Mouse (Mus musculus): ENCODE data around the gene P2ry12. TPM values are rescaled to one million over a fixed set of nuclear protein-coding genes. Genes with fewer than 3 reads are reported as not detected.

Gene P2ry12
- total RNA-seq (2021) = 1 to 10 TPM; 3.3 to 3.5 TPM
- long read RNA-seq, experiment 1, partial matches to known transcripts = 0 of 5 reads
- long read RNA-seq, experiment 1, other reads (novel, unspliced or antisense) = 2 of 5 reads
- long read RNA-seq, experiment 2, partial matches to known transcripts = 0 of 2 reads
- long read RNA-seq, experiment 2, other reads (novel, unspliced or antisense) = 0 of 2 reads

- DNase-seq = no peak
These were observed at the start of gene P2ry12 for GRCm38 (mm10) chr3:59262704-59263103. Gene P2ry12, minus strand, starts transcription at chr3:59262871.

GRCm38 (mm10) chr3:59305518-59305917, 42.8 kb upstream of the P2ry12 start:
- no peak for DNase-seq

- DNase-seq = no peak
These were observed 42.3 kb upstream of the P2ry12 start for GRCm38 (mm10) chr3:59304944-59305343.

GRCm38 (mm10) chr3:59297653-59298052, 35.0 kb upstream of the P2ry12 start:
- DNase-seq = no peak

GRCm38 (mm10) chr3:59296563-59297130, 34.0 kb upstream of the P2ry12 start:
- no peak for DNase-seq

- DNase-seq = no peak
These were observed 33.3 kb upstream of the P2ry12 start for GRCm38 (mm10) chr3:59295699-59296562.

GRCm38 (mm10) chr3:59293437-59294199, 30.9 kb upstream of the P2ry12 start:
- DNase-seq = no peak

GRCm38 (mm10) chr3:59290551-59290950, 27.9 kb upstream of the P2ry12 start:
- no peak for DNase-seq

- DNase-seq = no peak
These were observed 15.9 kb upstream of the P2ry12 start for GRCm38 (mm10) chr3:59278620-59279019.

- no peak for DNase-seq
These were observed 15.5 kb upstream of the P2ry12 start for GRCm38 (mm10) chr3:59278254-59278533.

- DNase-seq = peak; percentile 64
These were observed 15.0 kb upstream of the P2ry12 start for GRCm38 (mm10) chr3:59277502-59278253.

- DNase-seq = peak; percentile 38
These were observed 8.1 kb upstream of the P2ry12 start for GRCm38 (mm10) chr3:59270811-59271210.

GRCm38 (mm10) chr3:59263988-59264387, 1.3 kb upstream of the P2ry12 start:
- no peak for DNase-seq

GRCm38 (mm10) chr3:59263417-59263816, 746 bp upstream of the P2ry12 start:
- no peak for DNase-seq

GRCm38 (mm10) chr3:59261709-59262472, 780 bp downstream of the P2ry12 start:
- DNase-seq = no peak

- no peak for DNase-seq
These were observed 1.9 kb downstream of the P2ry12 start for GRCm38 (mm10) chr3:59260745-59261144.

GRCm38 (mm10) chr3:59257740-59258664, 4.7 kb downstream of the P2ry12 start:
- DNase-seq = peak; percentile 10

GRCm38 (mm10) chr3:59250454-59250853, 12.2 kb downstream of the P2ry12 start:
- DNase-seq = no peak

GRCm38 (mm10) chr3:59248031-59248430, 14.6 kb downstream of the P2ry12 start:
- no peak for DNase-seq

GRCm38 (mm10) chr3:59243384-59243783, 19.3 kb downstream of the P2ry12 start:
- peak; percentile 10 for DNase-seq

All from adrenal gland, postnatal 10 days (tissue).